Mouse (Mus musculus) bone marrow macrophage, adult 2 months (primary cell): ENCODE data around the gene Kalrn. TPM values are rescaled to one million over a fixed set of nuclear protein-coding genes. Genes with fewer than 3 reads are reported as not detected.

ENCODE experiments used
- H3K27ac ChIP-seq: 2 replicates; pipeline ENCODE4 v1.5.1; 2012; ENCODE audit warnings: low read depth, low read length; ENCODE audit not compliant: insufficient read depth
- H3K4me1 ChIP-seq: 2 replicates; pipeline ENCODE4 v1.6.1; 2012; ENCODE audit warnings: low read length; ENCODE audit not compliant: control insufficient read depth, insufficient read depth
- H3K4me3 ChIP-seq: 2 replicates; pipeline ENCODE4 v1.5.1; 2012; ENCODE audit warnings: mild to moderate bottlenecking, low read length, moderate library complexity; ENCODE audit not compliant: insufficient read depth
- CTCF ChIP-seq: IDR thresholded peaks from 2 replicates; pipeline ENCODE4 v1.5.1; 2012; ENCODE audit warnings: low read depth, mild to moderate bottlenecking, low read length, moderate library complexity
- POLR2A ChIP-seq: IDR thresholded peaks from 2 replicates; pipeline ENCODE4 v1.6.1; 2012; ENCODE audit warnings: mild to moderate bottlenecking, low read depth, low read length, borderline replicate concordance
- polyA plus RNA-seq: library from polyadenylated mRNA; stranded (reverse); fragments of >200 nt; gene quantifications from 2 replicates; pipeline ENCODE4 v1.2.4, GENCODE M21; 2012; ENCODE audit not compliant: missing spikeins, insufficient read depth, insufficient read length

Gene Kalrn
- polyA plus RNA-seq, 1 experiment: not detected

DNA sequence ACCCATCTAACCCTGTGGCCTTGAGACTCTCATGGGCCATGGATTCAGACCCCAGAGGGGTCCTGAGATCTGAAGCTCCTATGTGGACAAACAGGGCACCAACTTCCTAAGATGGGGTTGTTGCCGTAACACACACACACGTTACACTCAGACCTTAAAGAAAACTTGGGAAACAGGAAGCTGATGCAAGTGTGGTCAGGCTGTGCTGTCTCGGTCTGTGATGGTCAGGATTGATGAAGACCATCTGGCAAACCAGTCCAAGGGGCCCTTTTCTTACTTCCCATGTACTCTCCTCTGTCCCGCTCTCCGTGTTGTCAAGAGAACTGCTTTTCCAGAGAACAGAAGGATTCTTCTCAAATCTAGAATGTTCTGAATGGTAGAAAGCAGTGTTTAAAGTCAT is 651.8 kb downstream of the Kalrn start:
- Histone ChIP-seq H3K27ac (peak overlapping the region; percentile 91), H3K4me1 (peaks cover 61% of the 10 kb centered on the region), H3K4me3 (peak overlapping the region; percentile 21)
- no peak for TF ChIP-seq POLR2A
- TF ChIP-seq CTCF: no peak

Other genes with a start within 250 kb of the Kalrn start
- gene Ropn1, start 76.4 kb upstream of the Kalrn start, polyA plus RNA-seq: not detected in 2 replicates
- 4.0 and 4.3 TPM in 2 replicates for gene Ccdc14, start 117.1 kb upstream of the Kalrn start, polyA plus RNA-seq
- 1.0 and 1.3 TPM in 2 replicates for gene Mylk, start 171.7 kb upstream of the Kalrn start, polyA plus RNA-seq